Mouse (Mus musculus) embryonic fibroblast, embryonic 13.5 days (primary cell): ENCODE data around the gene Mafg.
A peak's percentile ranks its signal among the peaks of the same experiment; 100 is the strongest.

Source experiments
- CTCF ChIP-seq: IDR thresholded peaks from 2 replicates; pipeline ENCODE4 v1.5.1; 2011; ENCODE audit warnings: mild to moderate bottlenecking, control low read depth, low read length, moderate library complexity, borderline replicate concordance; ENCODE audit not compliant: insufficient read depth
- POLR2A ChIP-seq: IDR thresholded peaks from 2 replicates; pipeline ENCODE4 v1.6.1; 2011; ENCODE audit warnings: low read depth, mild to moderate bottlenecking, control low read depth, low read length, moderate library complexity

DNA sequence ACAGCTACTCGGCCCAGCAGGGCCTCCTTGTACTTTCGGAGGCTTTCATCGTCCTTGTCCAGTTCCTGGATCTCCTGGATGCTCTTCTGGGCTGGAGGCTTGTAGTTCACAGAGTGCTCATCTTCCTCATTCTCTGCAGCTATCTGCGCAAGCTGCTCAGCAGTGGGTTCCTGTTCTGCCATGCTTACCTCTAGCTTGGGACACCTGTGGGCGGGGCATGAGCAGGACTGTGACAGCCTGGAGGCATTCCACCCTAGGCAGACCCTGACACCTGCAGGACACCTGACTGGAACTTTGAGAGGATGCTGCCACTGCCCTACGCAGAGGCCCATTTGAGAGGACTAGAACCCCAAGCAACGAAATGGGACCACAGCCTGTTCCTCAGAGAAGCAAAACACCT lies 53.2 kb downstream of the Mafg start:
- peak; percentile 9; the same call in 1 of the 2 replicates for TF ChIP-seq POLR2A
- no peak for TF ChIP-seq CTCF
